Mouse (Mus musculus) heart, embryonic 15.5 days (tissue): Measurements from ENCODE around the gene Cep170b. TPM values are rescaled to one million over a fixed set of nuclear protein-coding genes. Genes with fewer than 3 reads are reported as not detected.

Experiments
- ATAC-seq: fragments of 200-750 bp; cut with Nextera tagmentation; replicated peaks from 2 replicates; pipeline ENCODE4 v1.8.0; 2017; ENCODE audit warnings: low read depth, moderate TSS enrichment; ENCODE audit not compliant: insufficient number of reproducible peaks, insufficient read depth, low FRiP score
- H3K27ac ChIP-seq: fragments of 300-500 bp; sonication (generic); 2 replicates; pipeline ENCODE4 v1.5.1; 2015; ENCODE audit warnings: mild to moderate bottlenecking, inconsistent platforms
- H3K27me3 ChIP-seq: fragments of 300-500 bp; sonication (generic); 2 replicates; pipeline ENCODE4 v1.6.1; 2015; ENCODE audit warnings: inconsistent platforms
- H3K36me3 ChIP-seq: fragments of 300-500 bp; sonication (generic); 2 replicates; pipeline ENCODE4 v1.6.1; 2015; ENCODE audit warnings: mild to moderate bottlenecking, inconsistent platforms
- H3K4me1 ChIP-seq: fragments of 300-500 bp; sonication (generic); replicated peaks from 2 replicates; pipeline ENCODE4 v1.6.1; 2015; ENCODE audit warnings: inconsistent platforms
- H3K4me2 ChIP-seq: fragments of 300-500 bp; sonication (generic); 2 replicates; pipeline ENCODE4 v1.6.1; 2015; ENCODE audit warnings: inconsistent platforms, mild to moderate bottlenecking, moderate library complexity
- H3K4me3 ChIP-seq: fragments of 300-500 bp; sonication (generic); 2 replicates; pipeline ENCODE4 v1.5.1; 2015; ENCODE audit warnings: mild to moderate bottlenecking, inconsistent platforms
- H3K9ac ChIP-seq: fragments of 300-500 bp; sonication (generic); 2 replicates; pipeline ENCODE4 v1.6.1; 2015; ENCODE audit warnings: mild to moderate bottlenecking, inconsistent platforms
- H3K9me3 ChIP-seq: fragments of 300-500 bp; sonication (generic); replicated peaks from 2 replicates; pipeline ENCODE4 v1.6.1; 2016; ENCODE audit warnings: inconsistent platforms
- WGBS: fragments of 180-500 bp; shearing (Covaris S2); methylation state at CpG from one replicate; pipeline ENCODE4 v1.1.7; 2015; ENCODE audit warnings: mixed read lengths; 5-methylcytosine and 5-hydroxymethylcytosine counted together
- polyA plus RNA-seq: library from polyadenylated mRNA; unstranded; fragments of >200 nt; fragmentation: Nextera tagmentation; extraction: Ambion mirVana; gene quantifications from 2 replicates; pipeline ENCODE4 v1.2.1, GENCODE M21; 2015

Cep170b gene
- polyA plus RNA-seq, 1 experiment from 2014 or later = 4.8 TPM

- Histone ChIP-seq H3K36me3 (no peaks in the 10 kb centered on the region), H3K4me3 (peak overlapping the region; percentile 27), H3K4me1 (peaks cover 14% of the 10 kb centered on the region), H3K9ac (no peak overlapping the region), H3K27me3 (peaks cover 24% of the 10 kb centered on the region), H3K4me2 (peak overlapping the region; percentile 56), H3K9me3 (no peaks in the 10 kb centered on the region), H3K27ac (no peak overlapping the region)
- WGBS = 8% methylated on average over 32 of the region's 32 CpGs
- ATAC-seq = peak; percentile 71
Measured at GRCm38 (mm10) chr12:112706704-112707572, 13.3 kb upstream of the Cep170b start.

- peaks cover 21% of the 10 kb centered on the region for H3K27me3 ChIP-seq
- no peaks in the 10 kb centered on the region for H3K36me3 ChIP-seq
- H3K4me3 ChIP-seq = no peak overlapping the region
- peak overlapping the region; percentile 56; the same call in 1 of the 2 replicates for H3K4me2 ChIP-seq
- no peak overlapping the region for H3K27ac ChIP-seq
- no peaks in the 10 kb centered on the region for H3K9me3 ChIP-seq
- WGBS = 9% methylated on average over 8 of the region's 8 CpGs
- H3K4me1 ChIP-seq = peaks cover 14% of the 10 kb centered on the region
- no peak for ATAC-seq
- no peak overlapping the region for H3K9ac ChIP-seq
Measured at GRCm38 (mm10) chr12:112707573-112707869, 12.7 kb upstream of the Cep170b start.

GRCm38 (mm10) chr12:112713984-112714383 lies 6.3 kb upstream of the Cep170b start:
- ATAC-seq = no peak
- Histone ChIP-seq H3K4me3 (no peak overlapping the region), H3K4me1 (peaks cover 5% of the 10 kb centered on the region; the same call in 1 of the 2 replicates), H3K9ac (no peak overlapping the region), H3K36me3 (no peaks in the 10 kb centered on the region), H3K27me3 (peaks cover 6% of the 10 kb centered on the region; the same call in 1 of the 2 replicates), H3K27ac (no peak overlapping the region), H3K9me3 (no peaks in the 10 kb centered on the region), H3K4me2 (no peak overlapping the region)
- 50% methylated on average over 3 of the region's 3 CpGs for WGBS

- Histone ChIP-seq H3K4me1 (peaks cover 12% of the 10 kb centered on the region), H3K36me3 (no peaks in the 10 kb centered on the region), H3K4me2 (no peak overlapping the region), H3K4me3 (no peak overlapping the region), H3K27ac (no peak overlapping the region), H3K27me3 (peaks cover 10% of the 10 kb centered on the region), H3K9me3 (no peaks in the 10 kb centered on the region), H3K9ac (no peak overlapping the region)
- WGBS = 35% methylated on average over 7 of the region's 7 CpGs
- no peak for ATAC-seq
Measured at GRCm38 (mm10) chr12:112717140-112717539, 3.1 kb upstream of the Cep170b start.

- H3K4me1 ChIP-seq = peaks cover 27% of the 10 kb centered on the region
- H3K9me3 ChIP-seq = no peaks in the 10 kb centered on the region
- no peak overlapping the region for H3K4me3 ChIP-seq
- WGBS = 50% methylated on average over 5 of the region's 5 CpGs
- ATAC-seq = no peak
- H3K27ac ChIP-seq = no peak overlapping the region
- no peaks in the 10 kb centered on the region for H3K36me3 ChIP-seq
- H3K27me3 ChIP-seq = peaks cover 17% of the 10 kb centered on the region
- no peak overlapping the region for H3K9ac ChIP-seq
- H3K4me2 ChIP-seq = no peak overlapping the region
Measured at GRCm38 (mm10) chr12:112718995-112719394, 1.3 kb upstream of the Cep170b start.

GRCm38 (mm10) chr12:112720890-112721423 lies 702 bp downstream of the Cep170b start:
- ATAC-seq = no peak
- Histone ChIP-seq H3K9ac (peak overlapping the region; percentile 81; the same call in 1 of the 2 replicates), H3K4me2 (peak overlapping the region; percentile 99), H3K36me3 (no peaks in the 10 kb centered on the region), H3K4me1 (peaks cover 27% of the 10 kb centered on the region), H3K4me3 (peak overlapping the region; percentile 84), H3K9me3 (no peaks in the 10 kb centered on the region), H3K27ac (peak overlapping the region; percentile 80), H3K27me3 (peaks cover 17% of the 10 kb centered on the region)
- 42% methylated on average over 12 of the region's 12 CpGs for WGBS

- Histone ChIP-seq H3K4me1 (peaks cover 27% of the 10 kb centered on the region), H3K4me3 (peak overlapping the region; percentile 84), H3K4me2 (peak overlapping the region; percentile 99), H3K9me3 (no peaks in the 10 kb centered on the region), H3K36me3 (no peaks in the 10 kb centered on the region), H3K27ac (peak overlapping the region; percentile 80), H3K9ac (peak overlapping the region; percentile 81), H3K27me3 (peaks cover 17% of the 10 kb centered on the region)
- ATAC-seq = peak; percentile 51
- 4% methylated on average over 58 of the region's 69 CpGs for WGBS
Measured at GRCm38 (mm10) chr12:112721424-112722239, 1.4 kb downstream of the Cep170b start.

GRCm38 (mm10) chr12:112722240-112723027 lies 2.2 kb downstream of the Cep170b start:
- peaks cover 17% of the 10 kb centered on the region for H3K27me3 ChIP-seq

GRCm38 (mm10) chr12:112723028-112723330 lies 2.7 kb downstream of the Cep170b start:
- no peak for ATAC-seq
- H3K27ac ChIP-seq = no peak overlapping the region

More at GRCm38 (mm10) chr12:112722240-112723027, 2.2 kb downstream of the Cep170b start:
- H3K9ac ChIP-seq = peak overlapping the region; percentile 81
- H3K9me3 ChIP-seq = no peaks in the 10 kb centered on the region
- ATAC-seq = peak; percentile 57
- peak overlapping the region; percentile 80 for H3K27ac ChIP-seq
- no peaks in the 10 kb centered on the region for H3K36me3 ChIP-seq
- H3K4me1 ChIP-seq = peaks cover 27% of the 10 kb centered on the region
- WGBS = under 1% methylated on average over 69 of the region's 75 CpGs
- peak overlapping the region; percentile 84 for H3K4me3 ChIP-seq
- H3K4me2 ChIP-seq = peak overlapping the region; percentile 99

GRCm38 (mm10) chr12:112723445-112723844 lies 3.2 kb downstream of the Cep170b start:
- H3K4me2 ChIP-seq = peak overlapping the region; percentile 99
- 92% methylated on average over 6 of the region's 6 CpGs for WGBS
- peaks cover 27% of the 10 kb centered on the region for H3K4me1 ChIP-seq
- H3K36me3 ChIP-seq = no peaks in the 10 kb centered on the region
- H3K27me3 ChIP-seq = peaks cover 17% of the 10 kb centered on the region
- ATAC-seq = no peak
- no peaks in the 10 kb centered on the region for H3K9me3 ChIP-seq
- H3K27ac ChIP-seq = no peak overlapping the region
- no peak overlapping the region for H3K4me3 ChIP-seq
- H3K9ac ChIP-seq = no peak overlapping the region

More at GRCm38 (mm10) chr12:112723028-112723330, 2.7 kb downstream of the Cep170b start:
- Histone ChIP-seq H3K27me3 (peaks cover 17% of the 10 kb centered on the region), H3K9me3 (no peaks in the 10 kb centered on the region), H3K36me3 (no peaks in the 10 kb centered on the region), H3K4me1 (peaks cover 27% of the 10 kb centered on the region), H3K4me3 (peak overlapping the region; percentile 84), H3K9ac (peak overlapping the region; percentile 81; the same call in 1 of the 2 replicates), H3K4me2 (peak overlapping the region; percentile 99)
- 21% methylated on average over 5 of the region's 5 CpGs for WGBS
